Mouse (Mus musculus) E14TG2a.4 (cell line): Measurements from ENCODE around the gene 1700113H08Rik.

ENCODE experiments used
- CTCF ChIP-seq: conservative IDR thresholded peaks from 2 replicates; pipeline ENCODE4 v1.5.1; 2014; ENCODE audit warnings: low read length
- NANOG ChIP-seq: IDR thresholded peaks from 2 replicates; pipeline ENCODE4 v1.6.1; 2014; ENCODE audit warnings: borderline replicate concordance, low read length, mixed read lengths

DNA sequence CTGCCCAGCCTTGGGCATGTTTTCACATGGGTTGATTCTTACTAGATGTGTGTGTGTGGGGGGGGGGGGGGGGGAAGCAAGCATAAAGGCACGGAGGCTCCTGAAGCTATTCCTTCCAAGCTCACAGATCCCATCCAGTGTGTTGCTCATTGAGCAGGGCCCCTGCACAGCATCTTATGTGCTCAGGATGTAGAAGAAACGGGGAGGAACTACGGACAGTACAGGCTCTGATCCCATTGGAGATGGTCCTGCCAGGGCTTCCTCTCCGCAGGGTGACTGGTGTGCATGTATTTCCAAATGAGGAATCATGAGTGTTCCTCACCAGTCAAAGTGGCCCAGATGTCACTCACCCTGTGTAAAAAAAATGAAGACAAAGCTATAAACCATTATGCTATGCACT, 42.8 kb downstream of the 1700113H08Rik start:
- TF ChIP-seq NANOG = no peak
- no peak for TF ChIP-seq CTCF
